Mouse (Mus musculus) hematopoietic stem cell, adult 5-6 weeks (primary cell): ENCODE measurements around the gene Gng5. TPM values are rescaled to one million over a fixed set of nuclear protein-coding genes. Genes with fewer than 3 reads are reported as not detected.

Experiments
- ATAC-seq, 2 experiments: fragments of 125-278 bp in 1 of 2; replicated peaks in 1 of 2; 2 replicates each; pipeline ENCODE4 v1.8.0; 2016 to 2017; ENCODE audit warnings: inconsistent platforms in 2 of 2, mild to moderate bottlenecking in 2 of 2, moderate number of reproducible peaks in 2 of 2, low read depth in 1 of 2, moderate TSS enrichment in 1 of 2; ENCODE audit not compliant: low FRiP score in 2 of 2, poor library complexity in 2 of 2, severe bottlenecking in 2 of 2, insufficient read depth in 1 of 2, low TSS enrichment in 1 of 2
- total RNA-seq: library from RNA; stranded (forward); fragments of 172-1452, 232-1000 nt; gene quantifications from 2 replicates; pipeline ENCODE4 v1.2.3, GENCODE M21; 2017

The Gng5 gene
- total RNA-seq, 1 experiment from 2014 or later = 135 TPM

GRCm38 (mm10) chr3:146520798-146521651 lies 21.4 kb downstream of the Gng5 start, which contains the start of gene Rpf1:
TSS of gene Rpf1 (minus strand) at chr3:146521429.
- peak; percentile 94 to 96 for ATAC-seq

- no peak for ATAC-seq
These were observed 22.0 kb downstream of the Gng5 start for GRCm38 (mm10) chr3:146521652-146522020.

- ATAC-seq = no peak
These were observed 28.7 kb downstream of the Gng5 start for GRCm38 (mm10) chr3:146528335-146528734.

GRCm38 (mm10) chr3:146534986-146535385 lies 35.4 kb downstream of the Gng5 start:
- no peak for ATAC-seq

GRCm38 (mm10) chr3:146540521-146541273 lies 41.1 kb downstream of the Gng5 start:
- ATAC-seq = peak; percentile 46 to 64; a peak in 2 of 4 replicates

- ATAC-seq = no peak
These were observed 44.0 kb downstream of the Gng5 start for GRCm38 (mm10) chr3:146543632-146544031.

GRCm38 (mm10) chr3:146554816-146555215 lies 55.2 kb downstream of the Gng5 start:
- ATAC-seq = no peak

Other genes with a start within 250 kb of the Gng5 start
- 20.1 and 34.4 TPM in 2 replicates for gene Ssx2ip, start 95.2 kb upstream of the Gng5 start, total RNA-seq
- 10.2 and 12.3 TPM in 2 replicates for gene Ctbs, start 50.0 kb upstream of the Gng5 start, total RNA-seq
- gene Spata1, start 54 bp upstream of the Gng5 start, total RNA-seq = 13.7 and 25.0 TPM in 2 replicates
- 78.9 and 88.2 TPM in 2 replicates for gene Rpf1, start 21.6 kb downstream of the Gng5 start, total RNA-seq
- gene Uox, start 70.6 kb downstream of the Gng5 start, total RNA-seq = not detected in 2 replicates
- not detected in 2 replicates for gene Dnase2b, start 115.8 kb downstream of the Gng5 start, total RNA-seq
- not detected in 2 replicates for gene 4930503B20Rik, start 151.5 kb downstream of the Gng5 start, total RNA-seq
- 3.2 and 5.0 TPM in 2 replicates for gene Samd13, start 185.8 kb downstream of the Gng5 start, total RNA-seq